ENCODE assay signal across 8 mouse cellular contexts in the genomic region with DNA sequence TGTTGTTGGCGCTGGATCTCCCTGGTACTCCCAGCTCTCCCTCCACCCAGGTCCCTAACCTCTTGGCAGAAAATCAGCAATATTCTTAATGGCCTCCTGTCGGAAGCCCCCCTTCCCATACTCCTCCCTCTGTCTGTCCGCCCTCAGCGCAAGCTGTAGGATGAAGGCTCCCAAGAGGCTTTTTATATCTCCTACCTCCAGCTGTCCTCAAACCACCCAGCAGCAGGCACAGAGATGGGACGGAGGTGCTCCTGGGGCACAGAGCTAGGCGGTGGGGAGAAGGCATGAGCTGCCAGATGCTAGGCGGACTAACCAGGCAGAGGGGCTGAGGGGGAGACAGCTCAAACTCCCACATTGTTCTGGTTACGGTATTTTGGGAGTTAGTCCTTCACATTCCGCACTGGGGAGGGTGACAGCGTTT. TPM values are rescaled to one million over a fixed set of nuclear protein-coding genes. Genes with fewer than 3 reads are reported as not detected.
A peak's percentile ranks its signal among the peaks of the same experiment; 100 is the strongest.
DNase-seq lines count a peak whose midpoint lies in the region; ATAC-seq and TF ChIP-seq lines count a peak whose summit lies in the region.

No protein-coding gene starts in this region.

- peak overlapping the region; percentile 95 for H3K4me3 ChIP-seq in left cerebral cortex, adult 2 months
- no peak overlapping the region for H3K4me3 ChIP-seq in limb, embryonic 15.5 days

- no peaks in the 10 kb centered on the region for H3K9me3 ChIP-seq in limb, embryonic 15.5 days

- peaks cover 80% of the 10 kb centered on the region for H3K4me1 ChIP-seq in limb, embryonic 15.5 days

- H3K27me3 ChIP-seq in limb, embryonic 15.5 days: no peaks in the 10 kb centered on the region

- no peaks in the 10 kb centered on the region for H3K36me3 ChIP-seq in limb, embryonic 15.5 days

- peak overlapping the region; percentile 84 for H3K27ac ChIP-seq in left cerebral cortex, adult 2 months
- no peak overlapping the region for H3K27ac ChIP-seq in limb, embryonic 15.5 days

- 0 out of 2 replicates have a peak overlapping the region, but pooled peaks have one; percentile 17 for H3K4me2 ChIP-seq in limb, embryonic 15.5 days

- no peak for TF ChIP-seq CTCF in left cerebral cortex, adult 2 months (IDR thresholded peaks at IDR 0.05)

- intact Hi-C loops in left cerebral cortex, adult 2 months (cut with DNase I): loop anchor here (2.0 kb wide), 1 partner anchor 78 kb away; no protein-coding TSS in a partner anchor
- intact Hi-C loops in left cerebral cortex, postnatal 4 days (cut with DNase I): no loop called here

- DNase-seq in left cerebral cortex, adult 2 months (ENCODE audit: extremely low spot score in 1 of 2, low spot score in 2 of 2): peak; percentile 48 to 56
- no peak for DNase-seq in left cerebral cortex, postnatal 4 days
- DNase-seq in frontal cortex, adult 2 months (ENCODE audit: extremely low spot score in 1 of 2, low spot score in 1 of 2): peak; percentile 44 to 63
- peak; percentile 58 for DNase-seq in right cerebral cortex, postnatal 25 days
- DNase-seq in c-Kit-positive CD71-positive TER-119-positive erythroid progenitor cells, embryonic 14.5 days (ENCODE audit: low spot score): no peak
- no peak for DNase-seq in embryo, embryonic 10.5 days (ENCODE audit: low spot score)

- no peak overlapping the region for H3K9ac ChIP-seq in limb, embryonic 15.5 days

- no peak for ATAC-seq in limb, embryonic 15.5 days (ENCODE audit: insufficient number of reproducible peaks, low FRiP score, low TSS enrichment, low read depth)
- ATAC-seq in inflammation-experienced regulatory T-cells, adult 6 months: no peak

- WGBS in limb, embryonic 15.5 days: 41% methylated on average over 10 of the region's 10 CpGs

RNA-seq across cellular contexts. Expression of gene Ece1, which starts 3.2 kb away (rescaled TPM):
- total RNA-seq in left cerebral cortex, adult 2 months (2021): 10 to 100 TPM; 83.7 to 98.1 TPM
- total RNA-seq in left cerebral cortex, postnatal 4 days (2021): 10 to 100 TPM; 47.3 to 49.5 TPM
- 24.6 and 29.5 TPM in 2 replicates for polyA plus RNA-seq in frontal cortex, adult 2 months (2012; rRNA removed)
- 39.0 and 52.5 TPM in 2 replicates for polyA plus RNA-seq in limb, embryonic 15.5 days (2015; fragmentation: Nextera tagmentation; extraction: Ambion mirVana)
- polyA plus RNA-seq in inflammation-experienced regulatory T-cells, adult 6 months (2017; shearing (Covaris generic)): 10 to 100 TPM; 18.2 to 32.0 (median 23.3) TPM

Comparison
In these comparisons a context has a peak if more than half of its experiments do, and no peak if none do; other contexts are left out.
1. DNase-seq: peak in left cerebral cortex, adult 2 months (2 of 2), frontal cortex, adult 2 months (2 of 2) and right cerebral cortex, postnatal 25 days (single experiment); none in left cerebral cortex, postnatal 4 days (single experiment), c-Kit-positive CD71-positive TER-119-positive erythroid progenitor cells, embryonic 14.5 days (single experiment) and embryo, embryonic 10.5 days (single experiment).